Mouse (Mus musculus) CH12.LX (cell line): ENCODE data around the gene 2010300C02Rik. TPM values are rescaled to one million over a fixed set of nuclear protein-coding genes. Genes with fewer than 3 reads are reported as not detected.
A peak's percentile ranks its signal among the peaks of the same experiment; 100 is the strongest.

Experiments used
- DNase-seq: peaks from one replicate; pipeline ENCODE4 v3.0.0-alpha.2; 2013; ENCODE audit errors: extremely low read depth
- H3K27ac ChIP-seq: 2 replicates; pipeline ENCODE4 v1.5.1; 2012; ENCODE audit warnings: low read depth, mild to moderate bottlenecking, control low read depth, moderate library complexity; ENCODE audit not compliant: insufficient read depth
- H3K27me3 ChIP-seq: replicated peaks from 2 replicates; pipeline ENCODE3; 2012; ENCODE audit warnings: inconsistent platforms
- H3K36me3 ChIP-seq, 2 experiments: replicated peaks in 1 of 2; 2 replicates each; pipeline versions ENCODE3 to v1.6.1; 2012; ENCODE audit warnings: inconsistent platforms in 1 of 2, low read length in 1 of 2, mild to moderate bottlenecking in 1 of 2, mixed read lengths in 1 of 2, moderate library complexity in 1 of 2; ENCODE audit not compliant: control insufficient read depth in 1 of 2, insufficient read depth in 1 of 2
- H3K4me1 ChIP-seq, 2 experiments: 2 replicates each; pipeline ENCODE4 v1.6.1; 2012; ENCODE audit warnings: inconsistent platforms in 1 of 2, moderate library complexity in 1 of 2; ENCODE audit not compliant: insufficient read depth in 2 of 2, control insufficient read depth in 1 of 2
- H3K4me2 ChIP-seq: 2 replicates; pipeline ENCODE4 v1.6.1; 2012; ENCODE audit warnings: low read depth, mild to moderate bottlenecking, control low read depth; ENCODE audit not compliant: poor library complexity, insufficient read depth, severe bottlenecking
- H3K4me3 ChIP-seq, 3 experiments: fragments of 150-350 bp in 1 of 3; sonication (generic) in 1 of 3; replicated peaks in 1 of 3; 2 replicates each; pipeline versions ENCODE3 to v1.5.1; 2011 to 2012; ENCODE audit warnings: low read depth in 2 of 3, low read length in 2 of 3, mild to moderate bottlenecking in 2 of 3, moderate library complexity in 2 of 3, control low read depth in 1 of 3, improper control_type of control experiment in 1 of 3, inconsistent platforms in 1 of 3, mixed read lengths in 1 of 3; ENCODE audit not compliant: poor library complexity in 1 of 3
- H3K79me2 ChIP-seq: replicated peaks from 2 replicates; pipeline ENCODE4 v1.6.1; 2012; ENCODE audit warnings: mild to moderate bottlenecking, moderate library complexity; ENCODE audit not compliant: control insufficient read depth, poor library complexity, insufficient read depth, severe bottlenecking; ENCODE audit errors: extremely low read depth
- H3K9ac ChIP-seq: 2 replicates; pipeline ENCODE4 v1.6.1; 2012; ENCODE audit warnings: low read depth, mild to moderate bottlenecking, control low read depth, moderate library complexity; ENCODE audit not compliant: insufficient read depth
- H3K9me3 ChIP-seq: replicated peaks from 2 replicates; pipeline ENCODE3; 2012; ENCODE audit warnings: low read length, inconsistent platforms, mixed read lengths
- BHLHE40 ChIP-seq: IDR thresholded peaks from 2 replicates; pipeline ENCODE4 v1.6.1; 2011; ENCODE audit warnings: mild to moderate bottlenecking, low read depth, low read length, improper control_type of control experiment
- CHD1 ChIP-seq: IDR thresholded peaks from 2 replicates; pipeline ENCODE4 v1.6.1; 2012; ENCODE audit warnings: low read depth, low read length, improper control_type of control experiment, inconsistent platforms
- CHD2 ChIP-seq: IDR thresholded peaks from 2 replicates; pipeline ENCODE4 v1.6.1; 2011; ENCODE audit warnings: low read length, improper control_type of control experiment
- CTCF ChIP-seq, 2 experiments: IDR thresholded peaks in 1 of 2; conservative IDR thresholded peaks in 1 of 2; 2 replicates each; pipeline ENCODE4 v1.5.1; 2011 to 2012; ENCODE audit warnings: low read depth in 2 of 2, low read length in 2 of 2, improper control_type of control experiment in 1 of 2, inconsistent platforms in 1 of 2, mild to moderate bottlenecking in 1 of 2, moderate library complexity in 1 of 2
- E2F4 ChIP-seq: IDR thresholded peaks from 2 replicates; pipeline ENCODE4 v1.6.1; 2011; ENCODE audit warnings: low read depth, low read length, improper control_type of control experiment; ENCODE audit not compliant: insufficient replicate concordance
- ELF1 ChIP-seq: IDR thresholded peaks from 2 replicates; pipeline ENCODE4 v1.6.1; 2014; ENCODE audit warnings: low read depth, mild to moderate bottlenecking, inconsistent platforms, low read length, improper control_type of control experiment
- EP300 ChIP-seq: IDR thresholded peaks from 2 replicates; pipeline ENCODE4 v1.6.1; 2011; ENCODE audit warnings: low read length, improper control_type of control experiment
- ETS1 ChIP-seq: conservative IDR thresholded peaks from 2 replicates; pipeline ENCODE4 v1.6.1; 2012; ENCODE audit warnings: low read depth, mild to moderate bottlenecking, inconsistent platforms, low read length, improper control_type of control experiment, moderate library complexity
- GABPA ChIP-seq: IDR thresholded peaks from 2 replicates; pipeline ENCODE4 v1.6.1; 2012; ENCODE audit warnings: low read depth, low read length, improper control_type of control experiment, inconsistent platforms; ENCODE audit not compliant: insufficient replicate concordance
- HCFC1 ChIP-seq: IDR thresholded peaks from 2 replicates; pipeline ENCODE4 v1.6.1; 2012; ENCODE audit warnings: low read depth, mild to moderate bottlenecking, inconsistent platforms, low read length, improper control_type of control experiment
- IRF4 ChIP-seq: IDR thresholded peaks from 2 replicates; pipeline ENCODE4 v1.6.1; 2014; ENCODE audit warnings: low read depth, mild to moderate bottlenecking, inconsistent platforms, low read length, improper control_type of control experiment
- JUN ChIP-seq: IDR thresholded peaks from 2 replicates; pipeline ENCODE4 v1.6.1; 2011; ENCODE audit warnings: low read depth, mild to moderate bottlenecking, low read length, improper control_type of control experiment, moderate library complexity; ENCODE audit not compliant: insufficient read depth
- JUND ChIP-seq: conservative IDR thresholded peaks from 2 replicates; pipeline ENCODE4 v1.6.1; 2011; ENCODE audit warnings: low read depth, low read length, improper control_type of control experiment
- KAT2A ChIP-seq: IDR thresholded peaks from 2 replicates; pipeline ENCODE4 v1.6.1; 2012; ENCODE audit warnings: low read length, improper control_type of control experiment, inconsistent platforms; ENCODE audit not compliant: insufficient replicate concordance
- MAFK ChIP-seq: IDR thresholded peaks from 2 replicates; pipeline ENCODE4 v1.6.1; 2011; ENCODE audit warnings: low read length, improper control_type of control experiment; ENCODE audit not compliant: insufficient replicate concordance
- MAX ChIP-seq: IDR thresholded peaks from 2 replicates; pipeline ENCODE4 v1.6.1; 2011; ENCODE audit warnings: low read length, improper control_type of control experiment
- MAZ ChIP-seq: IDR thresholded peaks from 2 replicates; pipeline ENCODE4 v1.6.1; 2012; ENCODE audit warnings: low read depth, mild to moderate bottlenecking, inconsistent platforms, low read length, improper control_type of control experiment, moderate library complexity
- MEF2A ChIP-seq: IDR thresholded peaks from 2 replicates; pipeline ENCODE4 v1.6.1; 2014; ENCODE audit warnings: low read depth, mild to moderate bottlenecking, inconsistent platforms, low read length, improper control_type of control experiment, borderline replicate concordance
- MXI1 ChIP-seq: IDR thresholded peaks from 2 replicates; pipeline ENCODE4 v1.6.1; 2011; ENCODE audit warnings: mild to moderate bottlenecking, low read depth, low read length, improper control_type of control experiment
- MYC ChIP-seq: IDR thresholded peaks from 2 replicates; pipeline ENCODE4 v1.6.1; 2011; ENCODE audit warnings: low read depth, mild to moderate bottlenecking, improper control_type of control experiment, low read length
- NELFE ChIP-seq: IDR thresholded peaks from 2 replicates; pipeline ENCODE4 v1.6.1; 2011; ENCODE audit warnings: low read depth, low read length, improper control_type of control experiment
- NRF1 ChIP-seq: IDR thresholded peaks from 2 replicates; pipeline ENCODE4 v1.6.1; 2014; ENCODE audit warnings: low read depth, mild to moderate bottlenecking, inconsistent platforms, low read length, improper control_type of control experiment, moderate library complexity
- PAX5 ChIP-seq: IDR thresholded peaks from 2 replicates; pipeline ENCODE4 v1.6.1; 2012; ENCODE audit warnings: low read length, inconsistent platforms, mixed read lengths
- POLR2A ChIP-seq: IDR thresholded peaks from 2 replicates; pipeline ENCODE4 v1.6.1; 2011; ENCODE audit warnings: low read depth, mild to moderate bottlenecking, improper control_type of control experiment, low read length
- POLR2AphosphoS2 ChIP-seq: IDR thresholded peaks from 2 replicates; pipeline ENCODE4 v1.6.1; 2011; ENCODE audit warnings: low read depth, low read length, improper control_type of control experiment
- RAD21 ChIP-seq: IDR thresholded peaks from 2 replicates; pipeline ENCODE4 v1.6.1; 2011; ENCODE audit warnings: low read depth, mild to moderate bottlenecking, low read length, improper control_type of control experiment, moderate library complexity
- RCOR1 ChIP-seq: conservative IDR thresholded peaks from 2 replicates; pipeline ENCODE4 v1.6.1; 2012; ENCODE audit warnings: low read depth, mild to moderate bottlenecking, inconsistent platforms, low read length, improper control_type of control experiment
- SIN3A ChIP-seq: IDR thresholded peaks from 2 replicates; pipeline ENCODE4 v1.6.1; 2012; ENCODE audit warnings: low read length, improper control_type of control experiment, inconsistent platforms
- SMC3 ChIP-seq: IDR thresholded peaks from 2 replicates; pipeline ENCODE4 v1.6.1; 2011; ENCODE audit warnings: low read depth, low read length, improper control_type of control experiment
- TBP ChIP-seq: conservative IDR thresholded peaks from 2 replicates; pipeline ENCODE4 v1.6.1; 2011; ENCODE audit warnings: low read depth, low read length, improper control_type of control experiment
- TCF12 ChIP-seq: IDR thresholded peaks from 2 replicates; pipeline ENCODE4 v1.6.1; 2014; ENCODE audit warnings: low read depth, mild to moderate bottlenecking, inconsistent platforms, low read length, improper control_type of control experiment
- UBTF ChIP-seq: IDR thresholded peaks from 2 replicates; pipeline ENCODE4 v1.6.1; 2012; ENCODE audit warnings: low read depth, mild to moderate bottlenecking, inconsistent platforms, low read length, improper control_type of control experiment, moderate library complexity
- USF1 ChIP-seq: IDR thresholded peaks from 2 replicates; pipeline ENCODE4 v1.6.1; 2014; ENCODE audit warnings: low read depth, mild to moderate bottlenecking, inconsistent platforms, low read length, improper control_type of control experiment
- USF2 ChIP-seq: conservative IDR thresholded peaks from 2 replicates; pipeline ENCODE4 v1.6.1; 2011; ENCODE audit warnings: low read depth, low read length, improper control_type of control experiment
- ZKSCAN1 ChIP-seq: IDR thresholded peaks from 2 replicates; pipeline ENCODE4 v1.6.1; 2012; ENCODE audit warnings: low read depth, inconsistent platforms, low read length, improper control_type of control experiment, borderline replicate concordance
- ZMIZ1 ChIP-seq: IDR thresholded peaks from 2 replicates; pipeline ENCODE4 v1.6.1; 2012; ENCODE audit warnings: low read depth, mild to moderate bottlenecking, inconsistent platforms, low read length, improper control_type of control experiment
- ZNF384 ChIP-seq: IDR thresholded peaks from 2 replicates; pipeline ENCODE4 v1.6.1; 2012; ENCODE audit warnings: low read depth, low read length, improper control_type of control experiment, inconsistent platforms
- dilution Hi-C: fragments of 300-500 bp; cut with MboI; formaldehyde crosslinking; loops from 2 replicates; pipeline ENCODE4 v1.14.3; 2020; ENCODE audit warnings: low sequenced_read_pairs; ENCODE audit not compliant: extremely low pct_unique_long_range_greater_than_20kb, extremely low pct_ligation_motif_present
- in situ Hi-C: fragments of 300-500 bp; cut with MboI; formaldehyde crosslinking; loops from 3 replicates; pipeline ENCODE4 v1.14.3; 2019; ENCODE audit warnings: low sequenced_read_pairs, low pct_ligation_motif_present, low pct_unique_long_range_greater_than_20kb, mixed read lengths
- polyA plus RNA-seq: library from polyadenylated mRNA; unstranded; fragments of >175 nt; gene quantifications from 2 replicates; pipeline ENCODE4 v1.2.1, GENCODE M21; 2012; ENCODE audit warnings: low read depth; ENCODE audit not compliant: insufficient read length
- total RNA-seq, 2 experiments: library from RNA; depleted of rRNA; stranded (reverse); fragments of 300-350 nt in 1 of 2; fragments of >200 nt in 1 of 2; gene quantifications; 2 replicates each; pipeline ENCODE4 v1.2.3; 2012 to 2014

Gene 2010300C02Rik
- total and polyA plus RNA-seq, 3 experiments, result 0.08 to 0.25 (median 0.09) TPM

- H3K4me3 ChIP-seq, result no peak overlapping the region
- no peak overlapping the region for H3K27ac ChIP-seq
- in situ Hi-C loops, result no loop called here
- H3K4me1 ChIP-seq, result peaks cover 0 to 48% of the 10 kb centered on the region in 2 experiments; a peak in 3 of 4 replicates
- no peaks in the 10 kb centered on the region for H3K79me2 ChIP-seq
- TF ChIP-seq SIN3A (peak; percentile 52; the same call in 1 of the 2 replicates), CTCF (conservative IDR thresholded peaks at IDR 0.05 in 1 of 2, IDR thresholded peaks at IDR 0.05 in 1 of 2; ENCODE audit: low read depth in 2 of 2, low read length in 2 of 2) (no peak), USF2 (no peak), JUN (no peak), MXI1 (0 out of 2 replicates have a peak, but pooled peaks have one; percentile 29), HCFC1 (no peak), JUND (no peak), MEF2A (0 out of 2 replicates have a peak, but pooled peaks have one; percentile 58), NELFE (no peak), E2F4 (no peak), MAZ (no peak), UBTF (no peak), ZNF384 (peak; percentile 94), MAFK (no peak), IRF4 (peak; percentile 87), RCOR1 (0 out of 2 replicates have a peak, but pooled peaks have one; percentile 45), PAX5 (no peak), RAD21 (no peak), ZKSCAN1 (no peak), MYC (peak; percentile 74; the same call in 1 of the 2 replicates), ELF1 (0 out of 2 replicates have a peak, but pooled peaks have one; percentile 33), EP300 (peak; percentile 95), POLR2A (no peak), USF1 (no peak), CHD2 (peak; percentile 61; the same call in 1 of the 2 replicates), BHLHE40 (peak; percentile 76), ETS1 (peak; percentile 63), KAT2A (no peak), NRF1 (no peak), TBP (no peak), POLR2AphosphoS2 (no peak), SMC3 (no peak), CHD1 (peak; percentile 96), TCF12 (peak; percentile 97), ZMIZ1 (no peak), GABPA (no peak), MAX (peak; percentile 64; the same call in 1 of the 2 replicates)
- TF ChIP-seq, all 38 proteins: peak for 15
- dilution Hi-C loops, result no loop called here
- peak; percentile 52 for DNase-seq
- no peak overlapping the region for H3K9ac ChIP-seq
- no peak overlapping the region for H3K4me2 ChIP-seq
- peaks cover 5% of the 10 kb centered on the region for H3K9me3 ChIP-seq
- H3K27me3 ChIP-seq, result no peaks in the 10 kb centered on the region
- no peaks in the 10 kb centered on the region for H3K36me3 ChIP-seq
These were observed 157.9 kb downstream of the 2010300C02Rik start for GRCm38 (mm10) chr1:37561955-37562354.
